Mouse (Mus musculus) left cerebral cortex, adult 2 months (tissue): ENCODE results near the gene Tox2. TPM values are rescaled to one million over a fixed set of nuclear protein-coding genes. Genes with fewer than 3 reads are reported as not detected.

Experiments
- DNase-seq, 2 experiments: peaks; one replicate each; pipeline ENCODE4 v3.0.0; 2021 to 2022; ENCODE audit warnings: low spot score in 2 of 2, mixed read lengths in 1 of 2; ENCODE audit errors: extremely low spot score in 1 of 2
- H3K27ac ChIP-seq: fragments of 200-600 bp; 2 replicates; pipeline ENCODE4 v1.8.1; 2022
- H3K4me3 ChIP-seq: fragments of 200-600 bp; 2 replicates; pipeline ENCODE4 v1.8.1; 2022
- CTCF ChIP-seq: fragments of 200-600 bp; IDR thresholded peaks from 2 replicates; pipeline ENCODE4 v1.8.1; 2022; ENCODE audit warnings: antibody characterized with exemption, mild to moderate bottlenecking, moderate library complexity
- intact Hi-C: fragments of 180-260 bp; cut with DNase I; formaldehyde crosslinking; loops from one replicate; pipeline ENCODE4 v1.15.1; 2025
- total RNA-seq, 2 experiments: library from RNA; stranded (reverse); gene quantifications; 2 replicates each; pipeline ENCODE4 v1.2.3; 2021

Gene Tox2
- total RNA-seq, 2 experiments from 2014 or later = 27.8 to 28.4 TPM

GRCm38 (mm10) chr2:163192485-163192884 lies 10.4 kb upstream of the Tox2 start:
- no peak for TF ChIP-seq CTCF
- H3K4me3 ChIP-seq = no peak overlapping the region
- DNase-seq = no peak
- intact Hi-C loops = no loop called here
- no peak overlapping the region for H3K27ac ChIP-seq

GRCm38 (mm10) chr2:163194015-163194414 lies 8.9 kb upstream of the Tox2 start:
- Histone ChIP-seq H3K4me3 (no peak overlapping the region), H3K27ac (no peak overlapping the region)
- intact Hi-C loops = no loop called here
- TF ChIP-seq CTCF = no peak
- DNase-seq = no peak

GRCm38 (mm10) chr2:163194543-163194942 lies 8.4 kb upstream of the Tox2 start:
- TF ChIP-seq CTCF = no peak
- Histone ChIP-seq H3K27ac (no peak overlapping the region), H3K4me3 (no peak overlapping the region)
- no peak for DNase-seq
- intact Hi-C loops = no loop called here

GRCm38 (mm10) chr2:163195106-163195833 lies 7.7 kb upstream of the Tox2 start:
- H3K4me3 ChIP-seq = no peak overlapping the region
- no peak for TF ChIP-seq CTCF
- no peak overlapping the region for H3K27ac ChIP-seq
- intact Hi-C loops = no loop called here
- no peak for DNase-seq

- no peak for TF ChIP-seq CTCF
- Histone ChIP-seq H3K27ac (no peak overlapping the region), H3K4me3 (no peak overlapping the region)
- intact Hi-C loops = no loop called here
- DNase-seq = no peak
Measured at GRCm38 (mm10) chr2:163195834-163196145, 7.1 kb upstream of the Tox2 start.

- H3K4me3 ChIP-seq = no peak overlapping the region
- no peak overlapping the region for H3K27ac ChIP-seq
- DNase-seq = no peak
- intact Hi-C loops = loop anchor here (2.0 to 5.0 kb wide), 2 partner anchors 41 to 100 kb away; no protein-coding TSS in a partner anchor
- TF ChIP-seq CTCF = no peak
Measured at GRCm38 (mm10) chr2:163201897-163202296, 1.0 kb upstream of the Tox2 start.

- no peak for TF ChIP-seq CTCF
- intact Hi-C loops = loop anchor here (2.0 to 5.0 kb wide), 2 partner anchors 40 to 100 kb away; no protein-coding TSS in a partner anchor
- no peak for DNase-seq
- no peak overlapping the region for H3K27ac ChIP-seq
- no peak overlapping the region for H3K4me3 ChIP-seq
Measured at GRCm38 (mm10) chr2:163202553-163202883, 407 bp upstream of the Tox2 start.

- DNase-seq = no peak
- intact Hi-C loops = loop anchor here (2.0 to 5.0 kb wide), 2 partner anchors 39 to 102 kb away; no protein-coding TSS in a partner anchor
Measured at GRCm38 (mm10) chr2:163203635-163204547, 966 bp downstream of the Tox2 start.

GRCm38 (mm10) chr2:163204548-163205261 lies 1.8 kb downstream of the Tox2 start:
- peak in 1 of 2 experiments; percentile 37 for DNase-seq
- no peak for TF ChIP-seq CTCF
- Histone ChIP-seq H3K4me3 (peak overlapping the region; percentile 58), H3K27ac (peak overlapping the region; percentile 67)
- intact Hi-C loops = loop anchor here (5.0 kb wide), 2 partner anchors 102 to 103 kb away; no protein-coding TSS in a partner anchor

More at GRCm38 (mm10) chr2:163203635-163204547, 966 bp downstream of the Tox2 start:
- Histone ChIP-seq H3K4me3 (peak overlapping the region; percentile 58), H3K27ac (peak overlapping the region; percentile 67)
- TF ChIP-seq CTCF = no peak

- no peak for TF ChIP-seq CTCF
- Histone ChIP-seq H3K27ac (no peak overlapping the region), H3K4me3 (peak overlapping the region; percentile 58)
- DNase-seq = no peak
- intact Hi-C loops = loop anchor here (5.0 kb wide), 1 partner anchor 102 kb away; no protein-coding TSS in a partner anchor
Measured at GRCm38 (mm10) chr2:163205262-163205647, 2.3 kb downstream of the Tox2 start.

- no peak overlapping the region for H3K27ac ChIP-seq
- TF ChIP-seq CTCF = no peak
- intact Hi-C loops = loop anchor here (5.0 kb wide), 1 partner anchor 101 kb away; no protein-coding TSS in a partner anchor
- DNase-seq = peak in 1 of 2 experiments; percentile 35
- no peak overlapping the region for H3K4me3 ChIP-seq
Measured at GRCm38 (mm10) chr2:163205737-163206490, 3.0 kb downstream of the Tox2 start.
